Mouse (Mus musculus): ENCODE results near the gene Adgrl2. TPM values are rescaled to one million over a fixed set of nuclear protein-coding genes. Genes with fewer than 3 reads are reported as not detected.

The Adgrl2 gene
- total and polyA plus RNA-seq, 3 experiments, result 0.34 to 6.6 (median 3.2) TPM

DNA sequence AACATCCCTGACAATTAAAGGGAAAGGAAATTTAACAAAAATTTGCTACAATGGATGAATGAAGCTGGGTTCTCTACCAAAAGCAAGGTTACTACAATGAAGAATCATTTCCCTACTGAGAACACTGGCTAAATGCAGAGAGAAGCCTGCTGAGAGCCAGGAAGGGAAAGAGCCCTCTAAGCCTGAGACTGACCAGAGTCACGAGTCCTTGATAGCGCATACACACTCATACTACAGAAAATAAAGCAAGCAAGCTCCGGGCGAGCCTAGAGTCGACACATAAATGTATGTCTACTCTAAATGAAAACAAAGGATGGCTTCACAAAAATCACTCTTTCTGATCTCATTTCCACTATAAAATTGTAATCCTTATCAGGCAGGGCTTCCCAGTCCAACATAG is 31.6 kb downstream of the Adgrl2 start:
- no peaks in the 10 kb centered on the region for H3K36me3 ChIP-seq (replicated peaks in 1 of 2; ENCODE audit: control insufficient read depth in 1 of 2, insufficient read depth in 1 of 2, low read length in 1 of 2)
- no peaks in the 10 kb centered on the region for H3K27me3 ChIP-seq (replicated peaks)
- peaks cover 0 to 7% of the 10 kb centered on the region in 2 experiments; a peak in 2 of 4 replicates for H3K4me1 ChIP-seq (ENCODE audit: control insufficient read depth in 1 of 2, insufficient read depth in 2 of 2)
- H3K27ac ChIP-seq (ENCODE audit: insufficient read depth, low read depth), result no peak overlapping the region
- TF ChIP-seq POLR2AphosphoS2 (IDR thresholded peaks at IDR 0.05; ENCODE audit: low read depth, low read length) (no peak), ZC3H11A (IDR thresholded peaks at IDR 0.05; ENCODE audit: low read depth, low read length) (no peak), POLR2A (IDR thresholded peaks at IDR 0.05; ENCODE audit: low read depth, low read length) (no peak)
- dilution Hi-C loops (cut with MboI; ENCODE audit: extremely low pct_ligation_motif_present, extremely low pct_unique_long_range_greater_than_20kb, low sequenced_read_pairs), result no loop called here
- no peaks in the 10 kb centered on the region for H3K79me2 ChIP-seq (replicated peaks; ENCODE audit: control insufficient read depth, extremely low read depth, insufficient read depth, poor library complexity, severe bottlenecking)
- no peak overlapping the region for H3K4me3 ChIP-seq (replicated peaks in 1 of 3; ENCODE audit: low read depth in 2 of 3, low read length in 2 of 3, poor library complexity in 1 of 3)
- H3K4me2 ChIP-seq (ENCODE audit: insufficient read depth, low read depth, poor library complexity, severe bottlenecking), result peak overlapping the region; percentile 46
- DNase-seq (ENCODE audit: extremely low read depth), result no peak
- H3K9me3 ChIP-seq (replicated peaks; ENCODE audit: low read length), result no peaks in the 10 kb centered on the region
- in situ Hi-C loops (cut with MboI; ENCODE audit: low pct_ligation_motif_present, low pct_unique_long_range_greater_than_20kb, low sequenced_read_pairs), result no loop called here
- H3K9ac ChIP-seq (ENCODE audit: insufficient read depth, low read depth), result no peak overlapping the region

DNA sequence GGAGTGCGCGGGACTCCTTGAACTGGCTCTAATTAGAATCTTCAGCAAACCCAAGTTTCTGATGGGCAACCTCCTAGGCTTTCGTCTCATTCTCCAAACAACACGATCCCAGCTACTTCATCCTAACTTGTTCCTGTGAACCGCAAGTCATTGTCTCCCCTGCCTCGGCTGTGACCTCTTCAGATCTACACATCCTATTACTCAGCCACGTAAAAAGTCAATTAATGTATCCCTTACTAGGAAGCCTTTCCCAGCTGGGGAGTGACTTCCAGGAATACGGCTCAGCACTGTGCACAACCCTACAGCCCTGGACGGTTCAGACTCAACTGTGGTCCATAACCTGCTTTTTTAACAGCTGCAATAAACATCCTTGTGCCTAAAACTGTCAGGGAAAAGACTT is 32.2 kb downstream of the Adgrl2 start:
- Histone ChIP-seq H3K4me2 (ENCODE audit: insufficient read depth, low read depth, poor library complexity, severe bottlenecking) (no peak overlapping the region), H3K9ac (ENCODE audit: insufficient read depth, low read depth) (no peak overlapping the region), H3K9me3 (replicated peaks; ENCODE audit: low read length) (no peaks in the 10 kb centered on the region), H3K27me3 (replicated peaks) (no peaks in the 10 kb centered on the region), H3K4me1 (ENCODE audit: control insufficient read depth in 1 of 2, insufficient read depth in 2 of 2) (peaks cover 0 to 7% of the 10 kb centered on the region in 2 experiments; a peak in 2 of 4 replicates), H3K36me3 (replicated peaks in 1 of 2; ENCODE audit: control insufficient read depth in 1 of 2, insufficient read depth in 1 of 2, low read length in 1 of 2) (no peaks in the 10 kb centered on the region), H3K4me3 (replicated peaks in 1 of 3; ENCODE audit: low read depth in 2 of 3, low read length in 2 of 3, poor library complexity in 1 of 3) (no peak overlapping the region), H3K79me2 (replicated peaks; ENCODE audit: control insufficient read depth, extremely low read depth, insufficient read depth, poor library complexity, severe bottlenecking) (no peaks in the 10 kb centered on the region), H3K27ac (ENCODE audit: insufficient read depth, low read depth) (no peak overlapping the region)
- no peak for TF ChIP-seq EP300 (IDR thresholded peaks at IDR 0.05; ENCODE audit: low read length)
- in situ Hi-C loops (cut with MboI; ENCODE audit: low pct_ligation_motif_present, low pct_unique_long_range_greater_than_20kb, low sequenced_read_pairs) (no loop called here), dilution Hi-C loops (cut with MboI; ENCODE audit: extremely low pct_ligation_motif_present, extremely low pct_unique_long_range_greater_than_20kb, low sequenced_read_pairs) (no loop called here)
- DNase-seq (ENCODE audit: extremely low read depth), result no peak

DNA sequence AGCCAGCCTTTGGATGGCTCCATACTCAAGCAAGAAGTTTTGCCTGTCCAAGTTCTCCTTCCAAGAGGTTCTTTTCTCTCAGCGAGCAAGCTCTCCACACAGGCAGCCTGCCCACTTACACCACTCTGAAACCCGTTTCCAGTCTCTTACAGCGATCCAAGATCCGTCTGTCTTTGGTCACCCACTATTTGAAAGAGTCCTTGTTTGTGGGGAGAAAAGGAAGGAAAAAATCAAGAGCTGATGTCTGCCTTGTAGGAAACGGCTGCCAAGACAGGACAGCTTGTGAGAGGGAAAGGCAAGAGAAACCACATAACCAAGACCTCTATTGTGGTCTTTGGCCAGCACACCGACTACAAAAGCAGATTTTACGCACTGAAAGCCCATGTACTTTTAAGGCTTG is 33.5 kb downstream of the Adgrl2 start:
- H3K4me3 ChIP-seq (replicated peaks in 1 of 3; ENCODE audit: low read depth in 2 of 3, low read length in 2 of 3, poor library complexity in 1 of 3), result no peak overlapping the region
- no peak overlapping the region for H3K4me2 ChIP-seq (ENCODE audit: insufficient read depth, low read depth, poor library complexity, severe bottlenecking)
- H3K9me3 ChIP-seq (replicated peaks; ENCODE audit: low read length), result no peaks in the 10 kb centered on the region
- H3K36me3 ChIP-seq (replicated peaks in 1 of 2; ENCODE audit: control insufficient read depth in 1 of 2, insufficient read depth in 1 of 2, low read length in 1 of 2), result no peaks in the 10 kb centered on the region
- dilution Hi-C loops (cut with MboI; ENCODE audit: extremely low pct_ligation_motif_present, extremely low pct_unique_long_range_greater_than_20kb, low sequenced_read_pairs), result no loop called here
- H3K79me2 ChIP-seq (replicated peaks; ENCODE audit: control insufficient read depth, extremely low read depth, insufficient read depth, poor library complexity, severe bottlenecking), result no peaks in the 10 kb centered on the region
- in situ Hi-C loops (cut with MboI; ENCODE audit: low pct_ligation_motif_present, low pct_unique_long_range_greater_than_20kb, low sequenced_read_pairs), result no loop called here
- DNase-seq (ENCODE audit: extremely low read depth), result no peak
- no peaks in the 10 kb centered on the region for H3K27me3 ChIP-seq (replicated peaks)
- no peak for TF ChIP-seq MEF2A (IDR thresholded peaks at IDR 0.05; ENCODE audit: borderline replicate concordance, low read depth, low read length)
- TF ChIP-seq ZMIZ1 (IDR thresholded peaks at IDR 0.05; ENCODE audit: low read depth, low read length), result no peak
- no peak for TF ChIP-seq IRF4 (IDR thresholded peaks at IDR 0.05; ENCODE audit: low read depth, low read length)
- no peak for TF ChIP-seq MAFK (IDR thresholded peaks at IDR 0.05; ENCODE audit: insufficient replicate concordance, low read length)
- TF ChIP-seq MXI1 (IDR thresholded peaks at IDR 0.05; ENCODE audit: low read depth, low read length), result no peak
- TF ChIP-seq EP300 (IDR thresholded peaks at IDR 0.05; ENCODE audit: low read length), result no peak
- TF ChIP-seq RAD21 (IDR thresholded peaks at IDR 0.05; ENCODE audit: low read depth, low read length), result no peak
- TF ChIP-seq UBTF (IDR thresholded peaks at IDR 0.05; ENCODE audit: low read depth, low read length), result no peak
- no peak for TF ChIP-seq TBP (conservative IDR thresholded peaks at IDR 0.05; ENCODE audit: low read depth, low read length)
- no peak for TF ChIP-seq MAZ (IDR thresholded peaks at IDR 0.05; ENCODE audit: low read depth, low read length)
- TF ChIP-seq CHD2 (IDR thresholded peaks at IDR 0.05; ENCODE audit: low read length), result no peak
- no peak for TF ChIP-seq NRF1 (IDR thresholded peaks at IDR 0.05; ENCODE audit: low read depth, low read length)
- TF ChIP-seq ETS1 (conservative IDR thresholded peaks at IDR 0.05; ENCODE audit: low read depth, low read length), result no peak
- TF ChIP-seq BHLHE40 (IDR thresholded peaks at IDR 0.05; ENCODE audit: low read depth, low read length), result no peak
- TF ChIP-seq PAX5 (IDR thresholded peaks at IDR 0.05; ENCODE audit: low read length), result no peak
- no peak for TF ChIP-seq POLR2AphosphoS2 (IDR thresholded peaks at IDR 0.05; ENCODE audit: low read depth, low read length)
- no peak for TF ChIP-seq GABPA (IDR thresholded peaks at IDR 0.05; ENCODE audit: insufficient replicate concordance, low read depth, low read length)
- no peak for TF ChIP-seq USF1 (IDR thresholded peaks at IDR 0.05; ENCODE audit: low read depth, low read length)
- no peak for TF ChIP-seq CTCF (conservative IDR thresholded peaks at IDR 0.05 in 1 of 2, IDR thresholded peaks at IDR 0.05 in 1 of 2; ENCODE audit: low read depth in 2 of 2, low read length in 2 of 2)
- TF ChIP-seq HCFC1 (IDR thresholded peaks at IDR 0.05; ENCODE audit: low read depth, low read length), result no peak
- H3K27ac ChIP-seq (ENCODE audit: insufficient read depth, low read depth), result no peak overlapping the region
- H3K4me1 ChIP-seq (ENCODE audit: control insufficient read depth in 1 of 2, insufficient read depth in 2 of 2), result peaks cover 0 to 7% of the 10 kb centered on the region in 2 experiments; a peak in 2 of 4 replicates
- H3K9ac ChIP-seq (ENCODE audit: insufficient read depth, low read depth), result no peak overlapping the region

Measured in CH12.LX (cell line).